Mouse (Mus musculus) small intestine, adult 2 months (tissue): ENCODE results near the gene Gata5.

Experiments
- CTCF ChIP-seq: fragments of 200-500 bp; IDR thresholded peaks from 2 replicates; pipeline ENCODE4 v1.5.1; 2012; ENCODE audit warnings: low read depth, mild to moderate bottlenecking, control low read depth, inconsistent platforms, low read length, moderate library complexity, mixed read lengths; ENCODE audit not compliant: insufficient replicate concordance, insufficient read length; ENCODE audit errors: extremely low read depth
- POLR2A ChIP-seq: fragments of 200-500 bp; IDR thresholded peaks from 2 replicates; pipeline ENCODE4 v1.6.1; 2012; ENCODE audit warnings: low read depth, mild to moderate bottlenecking, control low read depth, inconsistent platforms, low read length, moderate library complexity

DNA sequence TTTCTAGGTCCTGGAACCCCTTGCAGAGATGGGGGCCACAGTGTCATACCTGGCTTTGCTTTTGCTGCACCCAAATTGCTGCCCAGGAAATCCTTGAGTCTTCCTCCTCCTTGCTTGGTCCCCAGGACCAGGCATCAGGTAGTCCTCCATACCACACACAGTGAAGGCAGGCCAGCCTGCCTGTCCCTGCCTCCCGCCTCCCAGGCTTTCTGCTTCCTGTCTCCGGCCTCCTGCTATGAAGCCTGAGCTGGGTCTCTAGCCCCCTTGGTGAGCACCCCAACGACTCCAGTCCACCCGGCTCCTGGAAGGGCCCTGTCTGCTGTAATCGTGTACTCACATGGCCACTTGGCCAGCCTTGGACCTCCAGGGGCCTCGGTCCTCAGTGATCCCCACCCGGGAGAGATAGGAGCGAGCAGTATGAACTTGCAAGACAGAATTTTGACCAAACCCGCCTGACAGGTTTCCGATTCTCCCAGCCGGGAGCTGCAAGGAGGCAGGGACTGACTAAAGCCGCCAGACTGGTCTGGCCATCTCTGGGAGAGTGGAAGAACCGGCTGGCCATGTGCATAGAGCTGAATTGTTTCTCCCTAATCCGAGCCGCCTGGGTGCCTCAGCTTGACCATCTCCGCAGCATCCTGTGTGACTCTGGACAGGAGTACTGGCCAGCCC lies 44.9 kb downstream of the Gata5 start, which contains the start of gene Rbbp8nl:
- TF ChIP-seq POLR2A (no peak), CTCF (no peak)
